ENCODE assay signal across 8 mouse cellular contexts in genomic region chr17:56035216-56035615, GRCm38 (mm10). TPM values are rescaled to one million over a fixed set of nuclear protein-coding genes. Genes with fewer than 3 reads are reported as not detected.
DNase-seq lines count a peak whose midpoint lies in the region; ATAC-seq and TF ChIP-seq lines count a peak whose summit lies in the region.

No protein-coding gene starts in this region.

- no peak for TF ChIP-seq EP300 in liver, embryonic 14.5 days (IDR thresholded peaks at IDR 0.05; ENCODE audit: low read depth)

- H3K4me2 ChIP-seq in forebrain, embryonic 16.5 days (ENCODE audit: low read length): peak overlapping the region; percentile 64
- peak overlapping the region; percentile 82 for H3K4me2 ChIP-seq in liver, embryonic 14.5 days (ENCODE audit: low read depth)

- no peaks in the 10 kb centered on the region for H3K27me3 ChIP-seq in erythroblast, embryonic 14.5 days (ENCODE audit: control insufficient read depth)
- H3K27me3 ChIP-seq in C2C12 (ENCODE audit: control insufficient read depth, insufficient read depth, insufficient read length): no peaks in the 10 kb centered on the region
- no peaks in the 10 kb centered on the region for H3K27me3 ChIP-seq in forebrain, embryonic 16.5 days (replicated peaks; ENCODE audit: control insufficient read depth, insufficient read depth, low read length)
- no peaks in the 10 kb centered on the region for H3K27me3 ChIP-seq in liver, embryonic 14.5 days (ENCODE audit: control insufficient read depth, insufficient read depth, low read length)

- H3K4me1 ChIP-seq in erythroblast, embryonic 14.5 days (ENCODE audit: control insufficient read depth): peaks cover 72% of the 10 kb centered on the region
- peaks cover 34% of the 10 kb centered on the region for H3K4me1 ChIP-seq in forebrain, embryonic 16.5 days (replicated peaks; ENCODE audit: control insufficient read depth, insufficient read depth, low read length)
- H3K4me1 ChIP-seq in liver, embryonic 14.5 days (replicated peaks; ENCODE audit: control insufficient read depth in 2 of 2, insufficient read depth in 2 of 2, low read length in 1 of 2): peaks cover 14 to 29% of the 10 kb centered on the region in 2 experiments

- H3K9me3 ChIP-seq in erythroblast, embryonic 14.5 days (ENCODE audit: control insufficient read depth, low read length): no peaks in the 10 kb centered on the region
- H3K9me3 ChIP-seq in forebrain, embryonic 16.5 days (ENCODE audit: control insufficient read depth, low read length): no peaks in the 10 kb centered on the region
- no peaks in the 10 kb centered on the region for H3K9me3 ChIP-seq in liver, embryonic 14.5 days (ENCODE audit: control insufficient read depth, low read length)

- 79% methylated on average over 4 of the region's 4 CpGs for WGBS in forebrain, embryonic 16.5 days
- WGBS in liver, embryonic 14.5 days (ENCODE audit: insufficient replicate concordance): 71% methylated on average over 4 of the region's 4 CpGs

- TF ChIP-seq CTCF in C2C12 (IDR thresholded peaks at IDR 0.05; ENCODE audit: control insufficient read depth, insufficient read depth, insufficient read length): no peak
- TF ChIP-seq CTCF in liver, embryonic 14.5 days (IDR thresholded peaks at IDR 0.05; ENCODE audit: low read depth): no peak

- H3K79me3 ChIP-seq in C2C12 (ENCODE audit: low read depth): peaks cover 53% of the 10 kb centered on the region

- peaks cover 46% of the 10 kb centered on the region for H3K36me3 ChIP-seq in erythroblast, embryonic 14.5 days (ENCODE audit: control insufficient read depth)
- peaks cover 15% of the 10 kb centered on the region for H3K36me3 ChIP-seq in C2C12 (ENCODE audit: control insufficient read depth, insufficient read depth)
- peaks cover 4% of the 10 kb centered on the region; the same call in 1 of the 2 replicates for H3K36me3 ChIP-seq in forebrain, embryonic 16.5 days (ENCODE audit: control insufficient read depth, insufficient read depth)
- H3K36me3 ChIP-seq in liver, embryonic 14.5 days (replicated peaks; ENCODE audit: control insufficient read depth, insufficient read depth, low read depth): no peaks in the 10 kb centered on the region

- peak overlapping the region; percentile 70 for H3K4me3 ChIP-seq in erythroblast, embryonic 14.5 days (replicated peaks)
- H3K4me3 ChIP-seq in C2C12 (ENCODE audit: insufficient read depth, poor library complexity, severe bottlenecking): peak overlapping the region; percentile 91
- peak overlapping the region; percentile 61; the same call in 1 of the 2 replicates for H3K4me3 ChIP-seq in forebrain, embryonic 16.5 days (replicated peaks; ENCODE audit: low read length)
- H3K4me3 ChIP-seq in liver, embryonic 14.5 days (ENCODE audit: insufficient read depth in 1 of 2, low read depth in 2 of 2, low read length in 2 of 2): peak overlapping the region; percentile 76 to 93

- no peak for DNase-seq in liver, embryonic 14.5 days (ENCODE audit: low read depth in 3 of 3, low spot score in 3 of 3)
- DNase-seq in adrenal gland, postnatal 14 days: no peak
- DNase-seq in layer of hippocampus, adult 9-11 months: no peak
- DNase-seq in right cerebral cortex, postnatal 36 days (ENCODE audit: low spot score in 2 of 2): no peak

- H3K9ac ChIP-seq in forebrain, embryonic 16.5 days (replicated peaks; ENCODE audit: low read depth, low read length): peak overlapping the region; percentile 64
- peak overlapping the region; percentile 72 for H3K9ac ChIP-seq in liver, embryonic 14.5 days (replicated peaks)

- no peak overlapping the region for H3K27ac ChIP-seq in forebrain, embryonic 16.5 days (ENCODE audit: low read length)
- no peak overlapping the region; the same call in 1 of the 2 replicates for H3K27ac ChIP-seq in liver, embryonic 14.5 days

- H3K79me2 ChIP-seq in C2C12 (ENCODE audit: control insufficient read depth, insufficient read depth): peaks cover 62% of the 10 kb centered on the region

- H3ac ChIP-seq in C2C12 (ENCODE audit: control insufficient read depth, insufficient read length, low read depth): peak overlapping the region; percentile 99

- no peak for ATAC-seq in erythroblast, adult 5-6 weeks (replicated peaks; ENCODE audit: low FRiP score, poor library complexity, severe bottlenecking)
- no peak for ATAC-seq in forebrain, embryonic 16.5 days
- no peak for ATAC-seq in liver, embryonic 14.5 days (ENCODE audit: insufficient read depth)

TF ChIP-seq in C2C12, 6 proteins besides CTCF, POLR2A, EP300 and RAD21:
- no peak for TF ChIP-seq MAX (IDR thresholded peaks at IDR 0.05)
- no peak for TF ChIP-seq MYOG (IDR thresholded peaks at IDR 0.05; ENCODE audit: control insufficient read depth, extremely low read depth, insufficient read length)
- TF ChIP-seq CEBPB (IDR thresholded peaks at IDR 0.05; ENCODE audit: low read depth): no peak
- no peak for TF ChIP-seq MYOD1 (IDR thresholded peaks at IDR 0.05; ENCODE audit: control insufficient read depth, insufficient read length, low read depth)
- no peak for TF ChIP-seq FOSL1 (IDR thresholded peaks at IDR 0.05; ENCODE audit: insufficient read depth, low read length, poor library complexity, severe bottlenecking)
- no peak for TF ChIP-seq USF1 (IDR thresholded peaks at IDR 0.05; ENCODE audit: low read depth)

RNA-seq across cellular contexts. Expression of gene Sh3gl1, which starts 1.2 kb away (rescaled TPM):
- polyA plus RNA-seq in erythroblast, embryonic 14.5 days (2012): 5.9 TPM in 2 replicates
- total RNA-seq in erythroblast, adult 5-6 weeks (2015; ENCODE audit: low replicate concordance): 7.5 and 10.9 TPM in 2 replicates
- 10.0 and 11.4 TPM in 2 replicates for total RNA-seq in erythroblast, adult 5-6 weeks (2017; ENCODE audit: low replicate concordance)
- polyA plus RNA-seq in C2C12 (2012; fragmentation: generic; extraction: Trizol): 83.9 TPM
- 125 and 126 TPM in 2 replicates for polyA plus RNA-seq in forebrain, embryonic 16.5 days (2015; fragmentation: Nextera tagmentation; extraction: Ambion mirVana)
- 28.8 and 30.0 TPM in 2 replicates for polyA plus RNA-seq in liver, embryonic 14.5 days (2012; rRNA removed)
- 32.5 and 32.9 TPM in 2 replicates for polyA plus RNA-seq in liver, embryonic 14.5 days (2014; fragmentation: Nextera tagmentation; extraction: Ambion mirVana)
- 46.2 and 53.7 TPM in 2 replicates for total RNA-seq in adrenal gland, postnatal 14 days (2021)

RNA-seq across cellular contexts. Expression of gene Chaf1a, which starts 5.0 kb away (rescaled TPM):
- 10.0 and 11.6 TPM in 2 replicates for polyA plus RNA-seq in erythroblast, embryonic 14.5 days (2012)
- 6.1 and 16.3 TPM in 2 replicates for total RNA-seq in erythroblast, adult 5-6 weeks (2015; ENCODE audit: low replicate concordance)
- total RNA-seq in erythroblast, adult 5-6 weeks (2017; ENCODE audit: low replicate concordance): 18.5 and 25.2 TPM in 2 replicates
- polyA plus RNA-seq in C2C12 (2012; fragmentation: generic; extraction: Trizol): 39.9 TPM
- polyA plus RNA-seq in forebrain, embryonic 16.5 days (2015; fragmentation: Nextera tagmentation; extraction: Ambion mirVana): 10.6 and 12.6 TPM in 2 replicates
- polyA plus RNA-seq in liver, embryonic 14.5 days (2012; rRNA removed): 10.8 and 14.6 TPM in 2 replicates
- 10.2 and 13.0 TPM in 2 replicates for polyA plus RNA-seq in liver, embryonic 14.5 days (2014; fragmentation: Nextera tagmentation; extraction: Ambion mirVana)
- 8.3 and 10.2 TPM in 2 replicates for total RNA-seq in adrenal gland, postnatal 14 days (2021)

RNA-seq across cellular contexts. Expression of gene Mpnd, which starts 29.7 kb away (rescaled TPM):
- 0.76 and 1.1 TPM in 2 replicates for polyA plus RNA-seq in erythroblast, embryonic 14.5 days (2012)
- total RNA-seq in erythroblast, adult 5-6 weeks (2015; ENCODE audit: low replicate concordance): 3.3 and 5.4 TPM in 2 replicates
- total RNA-seq in erythroblast, adult 5-6 weeks (2017; ENCODE audit: low replicate concordance): 6.1 and 7.8 TPM in 2 replicates
- 55.4 TPM for polyA plus RNA-seq in C2C12 (2012; fragmentation: generic; extraction: Trizol)
- 152 and 157 TPM in 2 replicates for polyA plus RNA-seq in forebrain, embryonic 16.5 days (2015; fragmentation: Nextera tagmentation; extraction: Ambion mirVana)
- 15.7 TPM in 2 replicates for polyA plus RNA-seq in liver, embryonic 14.5 days (2012; rRNA removed)
- polyA plus RNA-seq in liver, embryonic 14.5 days (2014; fragmentation: Nextera tagmentation; extraction: Ambion mirVana): 12.9 and 14.8 TPM in 2 replicates
- 86.1 and 91.1 TPM in 2 replicates for total RNA-seq in adrenal gland, postnatal 14 days (2021)

RNA-seq across cellular contexts. Expression of gene Stap2, which starts 29.8 kb away (rescaled TPM):
- 0.04 TPM in 1 of 2 replicates, not detected in the other for polyA plus RNA-seq in erythroblast, embryonic 14.5 days (2012)
- total RNA-seq in erythroblast, adult 5-6 weeks (2015; ENCODE audit: low replicate concordance): not detected in 2 replicates
- 1.3 TPM in 1 of 2 replicates, not detected in the other for total RNA-seq in erythroblast, adult 5-6 weeks (2017; ENCODE audit: low replicate concordance)
- polyA plus RNA-seq in C2C12 (2012; fragmentation: generic; extraction: Trizol): 0.48 TPM
- polyA plus RNA-seq in forebrain, embryonic 16.5 days (2015; fragmentation: Nextera tagmentation; extraction: Ambion mirVana): 5.5 and 6.6 TPM in 2 replicates
- 1.9 and 2.0 TPM in 2 replicates for polyA plus RNA-seq in liver, embryonic 14.5 days (2012; rRNA removed)
- polyA plus RNA-seq in liver, embryonic 14.5 days (2014; fragmentation: Nextera tagmentation; extraction: Ambion mirVana): 1.8 and 2.8 TPM in 2 replicates
- 14.5 and 14.6 TPM in 2 replicates for total RNA-seq in adrenal gland, postnatal 14 days (2021)

RNA-seq across cellular contexts. Expression of gene Ubxn6, which starts 39.6 kb away (rescaled TPM):
- polyA plus RNA-seq in erythroblast, embryonic 14.5 days (2012): 3.4 and 4.0 TPM in 2 replicates
- 3.1 and 3.6 TPM in 2 replicates for total RNA-seq in erythroblast, adult 5-6 weeks (2015; ENCODE audit: low replicate concordance)
- 5.3 and 15.2 TPM in 2 replicates for total RNA-seq in erythroblast, adult 5-6 weeks (2017; ENCODE audit: low replicate concordance)
- 40.4 TPM for polyA plus RNA-seq in C2C12 (2012; fragmentation: generic; extraction: Trizol)
- polyA plus RNA-seq in forebrain, embryonic 16.5 days (2015; fragmentation: Nextera tagmentation; extraction: Ambion mirVana): 78.8 and 85.8 TPM in 2 replicates
- polyA plus RNA-seq in liver, embryonic 14.5 days (2012; rRNA removed): 7.3 TPM in 2 replicates
- polyA plus RNA-seq in liver, embryonic 14.5 days (2014; fragmentation: Nextera tagmentation; extraction: Ambion mirVana): 10.8 and 12.2 TPM in 2 replicates
- total RNA-seq in adrenal gland, postnatal 14 days (2021): 65.6 and 79.5 TPM in 2 replicates
